Mouse (Mus musculus) limb, embryonic 14.5 days (tissue): Measurements from ENCODE around the gene Csf1. TPM values are rescaled to one million over a fixed set of nuclear protein-coding genes. Genes with fewer than 3 reads are reported as not detected.
A peak's percentile ranks its signal among the peaks of the same experiment; 100 is the strongest.

Experiments used
- ATAC-seq: fragments of 200-750 bp; cut with Nextera tagmentation; 2 replicates; pipeline ENCODE4 v1.8.0; 2017; ENCODE audit warnings: low read depth, moderate number of reproducible peaks, moderate TSS enrichment; ENCODE audit not compliant: low FRiP score
- DNase-seq: peaks from one replicate; pipeline ENCODE4 v3.0.0-alpha.2; 2015; ENCODE audit warnings: low spot score
- H3K27ac ChIP-seq: fragments of 300-500 bp; sonication (generic); replicated peaks from 2 replicates; pipeline ENCODE4 v1.5.1; 2014; ENCODE audit warnings: low read depth, mild to moderate bottlenecking, low read length, moderate library complexity, mixed read lengths
- H3K27me3 ChIP-seq: fragments of 300-500 bp; sonication (generic); 2 replicates; pipeline ENCODE4 v1.6.1; 2014; ENCODE audit warnings: low read length, mixed read lengths; ENCODE audit not compliant: control insufficient read depth, insufficient read depth
- H3K36me3 ChIP-seq: fragments of 300-500 bp; sonication (generic); 2 replicates; pipeline ENCODE4 v1.6.1; 2014; ENCODE audit warnings: mild to moderate bottlenecking, low read length, moderate library complexity, mixed read lengths; ENCODE audit not compliant: control insufficient read depth, insufficient read depth
- H3K4me1 ChIP-seq: fragments of 300-500 bp; sonication (generic); 2 replicates; pipeline ENCODE4 v1.6.1; 2014; ENCODE audit warnings: antibody characterized with exemption, low read length, mixed read lengths; ENCODE audit not compliant: control insufficient read depth, insufficient read depth
- H3K4me2 ChIP-seq: fragments of 300-500 bp; sonication (generic); replicated peaks from 2 replicates; pipeline ENCODE4 v1.6.1; 2014; ENCODE audit warnings: low read depth, mild to moderate bottlenecking, low read length, moderate library complexity; ENCODE audit not compliant: severe bottlenecking
- H3K4me3 ChIP-seq: fragments of 300-500 bp; sonication (generic); replicated peaks from 2 replicates; pipeline ENCODE4 v1.5.1; 2014; ENCODE audit warnings: low read length
- H3K9ac ChIP-seq: fragments of 300-500 bp; sonication (generic); 2 replicates; pipeline ENCODE4 v1.6.1; 2014; ENCODE audit warnings: mild to moderate bottlenecking, low read depth, low read length, moderate library complexity; ENCODE audit not compliant: severe bottlenecking
- H3K9me3 ChIP-seq: fragments of 300-500 bp; sonication (generic); 2 replicates; pipeline ENCODE4 v1.6.1; 2016; ENCODE audit warnings: low read length; ENCODE audit not compliant: control insufficient read depth
- POLR2A ChIP-seq: fragments of 200-500 bp; IDR thresholded peaks from 2 replicates; pipeline ENCODE4 v1.8.0; 2012; ENCODE audit warnings: inconsistent platforms, mild to moderate bottlenecking, moderate library complexity, borderline replicate concordance; ENCODE audit not compliant: insufficient read depth, insufficient read length; ENCODE audit errors: extremely low read depth
- WGBS: fragments of 180-500 bp; shearing (Covaris S2); extraction: QIAGEN DNeasy Blood & Tissue Kit; methylation state at CpG from one replicate; pipeline ENCODE4 v1.1.7; 2014; 5-methylcytosine and 5-hydroxymethylcytosine counted together
- polyA plus RNA-seq, 2 experiments: library from polyadenylated mRNA; depleted of rRNA in 1 of 2; stranded (reverse) in 1 of 2; unstranded in 1 of 2; fragments of >200 nt; fragmentation: Nextera tagmentation in 1 of 2; extraction: Ambion mirVana in 1 of 2; gene quantifications; 2 replicates each; pipeline versions ENCODE4 v1.2.1 to v1.2.3; 2012 to 2014

The Csf1 gene
- polyA plus RNA-seq, 2 experiments: 12.7 to 14.9 TPM

- Histone ChIP-seq H3K27me3 (no peaks in the 10 kb centered on the region), H3K9ac (no peak overlapping the region), H3K4me2 (no peak overlapping the region), H3K4me3 (no peak overlapping the region), H3K4me1 (peaks cover 25% of the 10 kb centered on the region), H3K9me3 (no peaks in the 10 kb centered on the region), H3K36me3 (peaks cover 36% of the 10 kb centered on the region), H3K27ac (no peak overlapping the region)
- ATAC-seq (no peak), DNase-seq (no peak)
- 70% methylated on average over 5 of the region's 5 CpGs for WGBS
- TF ChIP-seq POLR2A: no peak
Observed at GRCm38 (mm10) chr3:107755702-107756480, 4.4 kb downstream of the Csf1 start.

- Histone ChIP-seq H3K9me3 (no peaks in the 10 kb centered on the region), H3K27ac (no peak overlapping the region), H3K4me3 (no peak overlapping the region), H3K4me2 (no peak overlapping the region), H3K27me3 (no peaks in the 10 kb centered on the region), H3K4me1 (peaks cover 27% of the 10 kb centered on the region), H3K36me3 (peaks cover 48% of the 10 kb centered on the region), H3K9ac (no peak overlapping the region)
- ATAC-seq (no peak), DNase-seq (no peak)
- 42% methylated on average over 3 of the region's 3 CpGs for WGBS
- TF ChIP-seq POLR2A: no peak
Observed at GRCm38 (mm10) chr3:107754632-107755031, 5.6 kb downstream of the Csf1 start.

GRCm38 (mm10) chr3:107751607-107752006 lies 8.7 kb downstream of the Csf1 start:
- DNase-seq (no peak), ATAC-seq (peak; percentile 22; the same call in 1 of the 2 replicates)
- Histone ChIP-seq H3K27ac (no peak overlapping the region), H3K4me2 (no peak overlapping the region), H3K27me3 (no peaks in the 10 kb centered on the region), H3K4me3 (no peak overlapping the region), H3K9me3 (no peaks in the 10 kb centered on the region), H3K9ac (no peak overlapping the region), H3K36me3 (peaks cover 67% of the 10 kb centered on the region), H3K4me1 (peaks cover 12% of the 10 kb centered on the region; the same call in 1 of the 2 replicates)
- WGBS: 38% methylated on average over 3 of the region's 3 CpGs
- TF ChIP-seq POLR2A: no peak

- no peaks in the 10 kb centered on the region for H3K27me3 ChIP-seq
- TF ChIP-seq POLR2A: no peak
- H3K27ac ChIP-seq: peak overlapping the region; percentile 9; the same call in 1 of the 2 replicates
- H3K4me3 ChIP-seq: no peak overlapping the region
- peaks cover 12% of the 10 kb centered on the region; the same call in 1 of the 2 replicates for H3K4me1 ChIP-seq
- peaks cover 67% of the 10 kb centered on the region for H3K36me3 ChIP-seq
- no peak for ATAC-seq
- no peaks in the 10 kb centered on the region for H3K9me3 ChIP-seq
- 65% methylated on average over 9 of the region's 9 CpGs for WGBS
- no peak for DNase-seq
- no peak overlapping the region for H3K9ac ChIP-seq
- no peak overlapping the region for H3K4me2 ChIP-seq
Observed at GRCm38 (mm10) chr3:107750775-107751540, 9.3 kb downstream of the Csf1 start.

- DNase-seq (no peak), ATAC-seq (no peak)
- no peak overlapping the region for H3K4me2 ChIP-seq
- no peaks in the 10 kb centered on the region for H3K27me3 ChIP-seq
- H3K4me3 ChIP-seq: no peak overlapping the region
- H3K27ac ChIP-seq: no peak overlapping the region
- no peak for TF ChIP-seq POLR2A
- peaks cover 12% of the 10 kb centered on the region; the same call in 1 of the 2 replicates for H3K4me1 ChIP-seq
- H3K36me3 ChIP-seq: peaks cover 64% of the 10 kb centered on the region
- no peaks in the 10 kb centered on the region for H3K9me3 ChIP-seq
- H3K9ac ChIP-seq: no peak overlapping the region
- WGBS: 85% methylated on average over 4 of the region's 4 CpGs
Observed at GRCm38 (mm10) chr3:107749446-107749845, 10.8 kb downstream of the Csf1 start.
